Mouse (Mus musculus) neural tube, embryonic 15.5 days (tissue): ENCODE results near the gene Sptb. TPM values are rescaled to one million over a fixed set of nuclear protein-coding genes. Genes with fewer than 3 reads are reported as not detected.
A peak's percentile ranks its signal among the peaks of the same experiment; 100 is the strongest.

Experiments used
- ATAC-seq: fragments of 200-750 bp; cut with Nextera tagmentation; 2 replicates; pipeline ENCODE4 v1.8.0; 2017; ENCODE audit warnings: mild to moderate bottlenecking, moderate TSS enrichment, moderate library complexity; ENCODE audit not compliant: low FRiP score
- H3K27ac ChIP-seq: fragments of 300-500 bp; sonication (generic); replicated peaks from 2 replicates; pipeline ENCODE4 v1.5.1; 2015; ENCODE audit warnings: mild to moderate bottlenecking, inconsistent platforms
- H3K27me3 ChIP-seq: fragments of 300-500 bp; sonication (generic); replicated peaks from 2 replicates; pipeline ENCODE4 v1.6.1; 2015; ENCODE audit warnings: inconsistent platforms
- H3K36me3 ChIP-seq: fragments of 300-500 bp; sonication (generic); 2 replicates; pipeline ENCODE4 v1.6.1; 2015; ENCODE audit warnings: inconsistent platforms
- H3K4me1 ChIP-seq: fragments of 300-500 bp; sonication (generic); 2 replicates; pipeline ENCODE4 v1.6.1; 2015; ENCODE audit warnings: inconsistent platforms
- H3K4me2 ChIP-seq: fragments of 300-500 bp; sonication (generic); 2 replicates; pipeline ENCODE4 v1.6.1; 2015; ENCODE audit warnings: inconsistent platforms, mild to moderate bottlenecking, moderate library complexity
- H3K4me3 ChIP-seq: fragments of 300-500 bp; sonication (generic); replicated peaks from 2 replicates; pipeline ENCODE4 v1.5.1; 2015; ENCODE audit warnings: mild to moderate bottlenecking, inconsistent platforms
- H3K9ac ChIP-seq: fragments of 300-500 bp; sonication (generic); replicated peaks from 2 replicates; pipeline ENCODE4 v1.6.1; 2015; ENCODE audit warnings: mild to moderate bottlenecking, inconsistent platforms
- H3K9me3 ChIP-seq: fragments of 300-500 bp; sonication (generic); replicated peaks from 2 replicates; pipeline ENCODE4 v1.6.1; 2016; ENCODE audit warnings: inconsistent platforms
- WGBS: fragments of 180-500 bp; shearing (Covaris S2); methylation state at CpG from one replicate; pipeline ENCODE4 v1.1.7; 2015; ENCODE audit warnings: mixed read lengths; 5-methylcytosine and 5-hydroxymethylcytosine counted together
- polyA plus RNA-seq: library from polyadenylated mRNA; unstranded; fragments of >200 nt; fragmentation: Nextera tagmentation; extraction: Ambion mirVana; gene quantifications from 2 replicates; pipeline ENCODE4 v1.2.1, GENCODE M21; 2015

The Sptb gene
- 6.6 and 7.3 TPM in 2 replicates for polyA plus RNA-seq

- peak within 1 kb of the TSS; percentile 73 for H3K9ac ChIP-seq
- H3K4me3 ChIP-seq = peak within 1 kb of the TSS; percentile 73
- peak within 1 kb of the TSS; percentile 81 for H3K27ac ChIP-seq
- under 1% methylated on average over 40 of the region's 40 CpGs for WGBS
- no peaks in the 10 kb centered on the region for H3K36me3 ChIP-seq
- peaks cover 37% of the 10 kb centered on the region for H3K4me1 ChIP-seq
- peaks cover 17% of the 10 kb centered on the region for H3K27me3 ChIP-seq
- no peaks in the 10 kb centered on the region for H3K9me3 ChIP-seq
- peak; percentile 82 for ATAC-seq
- peak within 1 kb of the TSS; percentile 96 for H3K4me2 ChIP-seq
These were observed at the start of gene Sptb for GRCm38 (mm10) chr12:76710351-76711100. Gene Sptb (minus strand): TSS chr12:76710547.

- ATAC-seq = no peak; the same call in 1 of the 2 replicates
- Histone ChIP-seq H3K9me3 (no peaks in the 10 kb centered on the region), H3K27me3 (0 out of 2 replicates have a peak, but pooled peaks cover 3% of the 10 kb centered on the region), H3K36me3 (no peaks in the 10 kb centered on the region), H3K4me2 (peak overlapping the region; percentile 29; the same call in 1 of the 2 replicates), H3K9ac (no peak overlapping the region), H3K4me3 (no peak overlapping the region), H3K4me1 (no peaks in the 10 kb centered on the region), H3K27ac (no peak overlapping the region)
- WGBS = 57% methylated on average over 14 of the region's 14 CpGs
These were observed 42.4 kb upstream of the Sptb start for GRCm38 (mm10) chr12:76752652-76753318.

GRCm38 (mm10) chr12:76750866-76751459 lies 40.6 kb upstream of the Sptb start:
- Histone ChIP-seq H3K4me2 (no peak overlapping the region), H3K9ac (no peak overlapping the region), H3K27me3 (0 out of 2 replicates have a peak, but pooled peaks cover 3% of the 10 kb centered on the region), H3K27ac (no peak overlapping the region), H3K4me3 (no peak overlapping the region), H3K9me3 (no peaks in the 10 kb centered on the region), H3K36me3 (no peaks in the 10 kb centered on the region), H3K4me1 (no peaks in the 10 kb centered on the region)
- no peak for ATAC-seq
- WGBS = 86% methylated on average over 16 of the region's 16 CpGs

- no peaks in the 10 kb centered on the region for H3K9me3 ChIP-seq
- no peak overlapping the region for H3K27ac ChIP-seq
- H3K27me3 ChIP-seq = no peaks in the 10 kb centered on the region
- no peak overlapping the region for H3K4me3 ChIP-seq
- WGBS = 91% methylated on average over 4 of the region's 4 CpGs
- H3K36me3 ChIP-seq = no peaks in the 10 kb centered on the region
- no peak overlapping the region for H3K4me2 ChIP-seq
- no peak for ATAC-seq
- H3K4me1 ChIP-seq = no peaks in the 10 kb centered on the region
- H3K9ac ChIP-seq = no peak overlapping the region
These were observed 17.6 kb upstream of the Sptb start for GRCm38 (mm10) chr12:76727955-76728354.

GRCm38 (mm10) chr12:76722026-76722425 lies 11.7 kb upstream of the Sptb start:
- Histone ChIP-seq H3K27me3 (no peaks in the 10 kb centered on the region), H3K4me1 (no peaks in the 10 kb centered on the region), H3K4me2 (no peak overlapping the region), H3K9me3 (no peaks in the 10 kb centered on the region), H3K4me3 (no peak overlapping the region), H3K36me3 (no peaks in the 10 kb centered on the region), H3K9ac (no peak overlapping the region), H3K27ac (no peak overlapping the region)
- 76% methylated on average over 3 of the region's 3 CpGs for WGBS
- no peak for ATAC-seq

- Histone ChIP-seq H3K36me3 (no peaks in the 10 kb centered on the region), H3K4me2 (no peak overlapping the region), H3K4me3 (no peak overlapping the region), H3K27me3 (no peaks in the 10 kb centered on the region), H3K27ac (no peak overlapping the region), H3K9me3 (no peaks in the 10 kb centered on the region), H3K4me1 (no peaks in the 10 kb centered on the region), H3K9ac (no peak overlapping the region)
- no peak for ATAC-seq
These were observed 10.2 kb upstream of the Sptb start for GRCm38 (mm10) chr12:76720572-76720971.

- Histone ChIP-seq H3K9me3 (no peaks in the 10 kb centered on the region), H3K27me3 (no peaks in the 10 kb centered on the region), H3K4me2 (no peak overlapping the region), H3K27ac (no peak overlapping the region), H3K4me1 (no peaks in the 10 kb centered on the region), H3K9ac (no peak overlapping the region), H3K4me3 (no peak overlapping the region), H3K36me3 (no peaks in the 10 kb centered on the region)
- WGBS = 81% methylated on average over 4 of the region's 4 CpGs
- no peak for ATAC-seq
These were observed 8.0 kb upstream of the Sptb start for GRCm38 (mm10) chr12:76718384-76718783.

GRCm38 (mm10) chr12:76709795-76710350 lies 474 bp downstream of the Sptb start:
- Histone ChIP-seq H3K4me3 (peak overlapping the region; percentile 73), H3K4me2 (peak overlapping the region; percentile 96), H3K27me3 (peaks cover 17% of the 10 kb centered on the region), H3K36me3 (no peaks in the 10 kb centered on the region), H3K9ac (peak overlapping the region; percentile 73), H3K27ac (peak overlapping the region; percentile 81), H3K4me1 (peaks cover 42% of the 10 kb centered on the region), H3K9me3 (no peaks in the 10 kb centered on the region)
- under 1% methylated on average over 44 of the region's 55 CpGs for WGBS
- ATAC-seq = peak; percentile 89

- Histone ChIP-seq H3K27ac (peak overlapping the region; percentile 81), H3K27me3 (peaks cover 17% of the 10 kb centered on the region), H3K4me3 (peak overlapping the region; percentile 73), H3K9me3 (no peaks in the 10 kb centered on the region), H3K9ac (peak overlapping the region; percentile 73), H3K4me2 (peak overlapping the region; percentile 96), H3K4me1 (peaks cover 42% of the 10 kb centered on the region), H3K36me3 (no peaks in the 10 kb centered on the region)
- 3% methylated on average over 34 of the region's 34 CpGs for WGBS
- peak; percentile 40 for ATAC-seq
These were observed 1.2 kb downstream of the Sptb start for GRCm38 (mm10) chr12:76708956-76709794.

- ATAC-seq = no peak
- Histone ChIP-seq H3K4me1 (peaks cover 42% of the 10 kb centered on the region), H3K4me2 (peak overlapping the region; percentile 96), H3K36me3 (no peaks in the 10 kb centered on the region), H3K27ac (0 out of 2 replicates have a peak overlapping the region, but pooled peaks have one; percentile 81), H3K27me3 (peaks cover 17% of the 10 kb centered on the region), H3K9me3 (no peaks in the 10 kb centered on the region), H3K9ac (no peak overlapping the region), H3K4me3 (peak overlapping the region; percentile 73)
- 80% methylated on average over 3 of the region's 3 CpGs for WGBS
These were observed 2.2 kb downstream of the Sptb start for GRCm38 (mm10) chr12:76708181-76708580.
